Mouse (Mus musculus): ENCODE measurements around the gene Uimc1.

- no peak for TF ChIP-seq CTCF (IDR thresholded peaks at IDR 0.05; ENCODE audit: low read depth, low read length)
- TF ChIP-seq POLR2A (IDR thresholded peaks at IDR 0.05; ENCODE audit: insufficient read depth, low read length), result no peak
Observed at GRCm38 (mm10) chr13:55107694-55108093, 7.6 kb upstream of the Uimc1 start.
